Mouse (Mus musculus): ENCODE data around the gene Akap6.

DNA sequence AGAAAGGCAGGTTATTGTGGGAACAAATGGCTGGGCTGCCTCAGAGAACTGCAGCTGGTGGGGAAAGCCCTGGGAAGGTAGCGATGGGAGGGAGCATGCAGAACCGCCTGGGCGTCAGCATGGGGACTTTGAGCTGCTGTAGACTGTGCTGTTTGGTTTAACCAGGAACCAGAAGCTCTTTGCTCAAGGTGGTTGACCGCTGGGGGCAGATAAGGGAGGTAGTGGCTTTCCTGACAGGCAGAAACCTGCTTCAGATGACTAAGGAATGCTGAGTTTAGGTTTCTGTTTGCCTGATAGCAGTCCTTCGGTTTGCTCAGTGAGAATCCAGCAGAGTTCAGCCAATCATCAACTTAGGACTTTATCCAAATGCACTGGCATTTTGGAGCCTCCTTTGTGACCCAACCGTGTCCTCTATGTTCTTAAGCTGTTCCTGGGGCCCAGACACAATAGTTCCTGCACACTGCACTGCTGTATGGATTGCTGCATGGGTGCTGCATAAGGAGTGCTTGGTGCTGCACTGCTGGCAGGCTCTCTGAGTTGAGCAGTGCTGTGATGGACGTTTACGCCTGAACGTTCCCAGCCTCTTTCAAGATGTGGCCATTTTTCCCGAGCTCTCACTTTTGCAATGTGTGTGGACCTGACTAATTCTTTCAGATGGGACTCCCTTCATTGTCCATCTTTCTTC is 6.8 kb upstream of the Akap6 start:
- no peak for TF ChIP-seq CTCF (conservative IDR thresholded peaks at IDR 0.05; ENCODE audit: low read length)
- no peak for TF ChIP-seq NANOG (IDR thresholded peaks at IDR 0.05; ENCODE audit: borderline replicate concordance, low read length)

Measured in E14TG2a.4 (cell line).